Mouse (Mus musculus) liver, embryonic 14.5 days (tissue): ENCODE measurements around the gene 4931428L18Rik. TPM values are rescaled to one million over a fixed set of nuclear protein-coding genes. Genes with fewer than 3 reads are reported as not detected.

Source experiments
- ATAC-seq: fragments of 200-750 bp; cut with Nextera tagmentation; 2 replicates; pipeline ENCODE4 v1.8.0; 2017; ENCODE audit warnings: moderate number of reproducible peaks, mild to moderate bottlenecking, moderate library complexity; ENCODE audit not compliant: insufficient read depth
- DNase-seq, 3 experiments: peaks; one replicate each; pipeline ENCODE4 v3.0.0-alpha.2; 2012 to 2013; ENCODE audit warnings: low read depth in 3 of 3, low spot score in 3 of 3
- H3K27ac ChIP-seq: fragments of 300-500 bp; sonication (generic); 2 replicates; pipeline ENCODE4 v1.5.1; 2014; ENCODE audit warnings: moderate library complexity, mild to moderate bottlenecking, control low read depth, inconsistent platforms
- H3K27me3 ChIP-seq: fragments of 300-500 bp; sonication (generic); 2 replicates; pipeline ENCODE4 v1.6.1; 2014; ENCODE audit warnings: mild to moderate bottlenecking, low read length, moderate library complexity; ENCODE audit not compliant: control insufficient read depth, insufficient read depth
- H3K36me3 ChIP-seq: fragments of 300-500 bp; sonication (generic); replicated peaks from 2 replicates; pipeline ENCODE4 v1.6.1; 2014; ENCODE audit warnings: low read depth; ENCODE audit not compliant: control insufficient read depth, insufficient read depth
- H3K4me1 ChIP-seq, 2 experiments: fragments of 200-500 bp in 1 of 2; fragments of 300-500 bp in 1 of 2; sonication (generic) in 1 of 2; replicated peaks; 2 replicates each; pipeline ENCODE4 v1.6.1; 2012 to 2014; ENCODE audit warnings: antibody characterized with exemption in 1 of 2, inconsistent platforms in 1 of 2, low read length in 1 of 2; ENCODE audit not compliant: control insufficient read depth in 2 of 2, insufficient read depth in 2 of 2
- H3K4me2 ChIP-seq: fragments of 300-500 bp; sonication (generic); 2 replicates; pipeline ENCODE4 v1.6.1; 2014; ENCODE audit warnings: low read depth, mild to moderate bottlenecking, control low read depth, moderate library complexity
- H3K4me3 ChIP-seq, 2 experiments: fragments of 200-500 bp in 1 of 2; fragments of 300-500 bp in 1 of 2; sonication (generic) in 1 of 2; 2 replicates each; pipeline ENCODE4 v1.5.1; 2012 to 2014; ENCODE audit warnings: low read depth in 2 of 2, low read length in 2 of 2, mild to moderate bottlenecking in 2 of 2, control low read depth in 1 of 2, inconsistent platforms in 1 of 2, moderate library complexity in 1 of 2; ENCODE audit not compliant: insufficient read depth in 1 of 2
- H3K9ac ChIP-seq: fragments of 300-500 bp; sonication (generic); replicated peaks from 2 replicates; pipeline ENCODE4 v1.6.1; 2014; ENCODE audit warnings: mild to moderate bottlenecking, control low read depth, moderate library complexity
- H3K9me3 ChIP-seq: fragments of 300-500 bp; sonication (generic); 2 replicates; pipeline ENCODE4 v1.6.1; 2016; ENCODE audit warnings: low read length, mixed read lengths; ENCODE audit not compliant: control insufficient read depth
- CTCF ChIP-seq: IDR thresholded peaks from 2 replicates; pipeline ENCODE4 v1.5.1; 2016; ENCODE audit warnings: antibody characterized with exemption, low read depth, control low read depth
- EP300 ChIP-seq: IDR thresholded peaks from 2 replicates; pipeline ENCODE4 v1.6.1; 2016; ENCODE audit warnings: antibody characterized with exemption, low read depth
- WGBS: fragments of 180-500 bp; shearing (Covaris S2); extraction: QIAGEN DNeasy Blood & Tissue Kit; methylation state at CpG from one replicate; pipeline ENCODE4 v1.1.7; 2014; ENCODE audit not compliant: insufficient replicate concordance; 5-methylcytosine and 5-hydroxymethylcytosine counted together
- polyA plus RNA-seq, 2 experiments: library from polyadenylated mRNA; depleted of rRNA in 1 of 2; stranded (reverse) in 1 of 2; unstranded in 1 of 2; fragments of >200 nt; fragmentation: Nextera tagmentation in 1 of 2; extraction: Ambion mirVana in 1 of 2; gene quantifications; 2 replicates each; pipeline versions ENCODE4 v1.2.1 to v1.2.3; 2012 to 2014

The 4931428L18Rik gene
- polyA plus RNA-seq (2012; rRNA removed): not detected in 2 replicates
- polyA plus RNA-seq (2014; fragmentation: Nextera tagmentation; extraction: Ambion mirVana): not detected in 2 replicates

- no peak for DNase-seq
- Histone ChIP-seq H3K4me3 (no peak within 1 kb of the TSS), H3K36me3 (no peaks in the 10 kb centered on the region), H3K9ac (no peak within 1 kb of the TSS), H3K9me3 (no peaks in the 10 kb centered on the region), H3K27me3 (no peaks in the 10 kb centered on the region), H3K4me1 (no peaks in the 10 kb centered on the region), H3K4me2 (no peak within 1 kb of the TSS), H3K27ac (no peak within 1 kb of the TSS)
- WGBS: 49% methylated on average over 7 of the region's 7 CpGs
- no peak for TF ChIP-seq EP300
- no peak for TF ChIP-seq CTCF
- ATAC-seq: no peak
Observed at GRCm38 (mm10) chr1:31222564-31222963, at the start of gene 4931428L18Rik, which contains the start of gene Pih1d3. Gene 4931428L18Rik (minus strand): TSS chr1:31222684. Gene Pih1d3 (plus strand): TSS chr1:31222838.

- no peak for DNase-seq
Observed at GRCm38 (mm10) chr1:31260218-31260923, 37.9 kb upstream of the 4931428L18Rik start.

GRCm38 (mm10) chr1:31233319-31234036, 11.0 kb upstream of the 4931428L18Rik start:
- TF ChIP-seq EP300: no peak
- no peak for TF ChIP-seq CTCF
- Histone ChIP-seq H3K9ac (no peak overlapping the region), H3K36me3 (no peaks in the 10 kb centered on the region), H3K27ac (no peak overlapping the region), H3K27me3 (no peaks in the 10 kb centered on the region), H3K4me3 (no peak overlapping the region), H3K4me2 (no peak overlapping the region), H3K9me3 (no peaks in the 10 kb centered on the region), H3K4me1 (no peaks in the 10 kb centered on the region)
- DNase-seq (no peak), ATAC-seq (no peak)

More at GRCm38 (mm10) chr1:31260218-31260923, 37.9 kb upstream of the 4931428L18Rik start:
- no peak for TF ChIP-seq CTCF
- TF ChIP-seq EP300: no peak
- Histone ChIP-seq H3K9ac (no peak overlapping the region), H3K4me1 (no peaks in the 10 kb centered on the region), H3K27ac (no peak overlapping the region), H3K4me2 (no peak overlapping the region), H3K27me3 (no peaks in the 10 kb centered on the region), H3K36me3 (no peaks in the 10 kb centered on the region), H3K4me3 (no peak overlapping the region), H3K9me3 (no peaks in the 10 kb centered on the region)
- no peak for ATAC-seq
- 48% methylated on average over 10 of the region's 10 CpGs for WGBS

- Histone ChIP-seq H3K4me2 (no peak overlapping the region), H3K4me3 (no peak overlapping the region), H3K27ac (no peak overlapping the region), H3K9me3 (no peaks in the 10 kb centered on the region), H3K27me3 (no peaks in the 10 kb centered on the region), H3K36me3 (no peaks in the 10 kb centered on the region), H3K9ac (no peak overlapping the region), H3K4me1 (no peaks in the 10 kb centered on the region)
- TF ChIP-seq CTCF (no peak), EP300 (no peak)
- DNase-seq: no peak
- 75% methylated on average over 4 of the region's 4 CpGs for WGBS
- ATAC-seq: no peak
Observed at GRCm38 (mm10) chr1:31220599-31221250, 1.8 kb downstream of the 4931428L18Rik start.

- DNase-seq: no peak
Observed at GRCm38 (mm10) chr1:31214831-31215230, 7.7 kb downstream of the 4931428L18Rik start.

More at GRCm38 (mm10) chr1:31214831-31215230, 7.7 kb downstream of the 4931428L18Rik start:
- Histone ChIP-seq H3K27me3 (no peaks in the 10 kb centered on the region), H3K9ac (no peak overlapping the region), H3K4me2 (no peak overlapping the region), H3K27ac (no peak overlapping the region), H3K36me3 (no peaks in the 10 kb centered on the region), H3K4me3 (no peak overlapping the region), H3K9me3 (no peaks in the 10 kb centered on the region), H3K4me1 (no peaks in the 10 kb centered on the region)
- WGBS: 73% methylated on average over 1 of the region's 1 CpGs
- no peak for ATAC-seq
- no peak for TF ChIP-seq EP300
- no peak for TF ChIP-seq CTCF
